Comparison of ENCODE assay signal across 12 mouse cellular contexts in the genomic region with DNA sequence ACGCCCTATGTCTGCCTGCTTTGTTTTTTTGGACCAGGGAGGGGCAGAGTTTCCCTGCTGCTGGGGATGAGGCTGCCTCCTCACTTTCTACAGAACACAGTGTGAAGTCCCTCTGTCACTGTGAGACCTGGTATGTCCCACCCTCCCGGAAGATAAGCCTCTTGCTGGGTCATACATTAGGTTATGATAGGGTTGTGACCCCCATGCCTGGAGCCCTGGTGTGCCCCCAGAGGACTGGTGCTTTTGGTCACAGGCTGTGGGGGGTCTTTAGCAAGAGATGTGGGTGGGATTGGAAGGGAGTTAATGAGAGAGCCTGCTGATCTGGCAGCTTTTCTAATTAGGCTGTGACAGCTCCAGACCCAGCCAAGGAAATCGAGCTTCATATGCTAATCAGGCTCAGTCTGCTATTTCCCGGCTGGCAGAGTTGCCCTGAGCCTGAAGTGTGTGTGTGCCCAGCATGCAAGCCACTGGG. TPM values are rescaled to one million over a fixed set of nuclear protein-coding genes. Genes with fewer than 3 reads are reported as not detected.
DNase-seq lines count a peak whose midpoint lies in the region; ATAC-seq and TF ChIP-seq lines count a peak whose summit lies in the region.
"Had no signal": no experiment of that assay in that cellular context is flagged by ENCODE, and none has a peak within 500 bp of the region (broad histone marks: within the 10 kb centered on the region; RNA-seq: fewer than 3 reads in every experiment).

No protein-coding gene starts in this region.

- peak; percentile 20; the same call in 1 of the 2 replicates for ATAC-seq in kidney, embryonic 14.5 days (ENCODE audit: low FRiP score, low TSS enrichment)
- ATAC-seq in hindbrain, embryonic 12.5 days (ENCODE audit: low FRiP score), result peak; percentile 87
- ATAC-seq in midbrain, postnatal 0 days (ENCODE audit: low FRiP score), result peak; percentile 80

- 10% methylated on average over 4 of the region's 4 CpGs for WGBS in kidney, embryonic 14.5 days
- 8% methylated on average over 4 of the region's 4 CpGs for WGBS in hindbrain, embryonic 12.5 days
- WGBS in midbrain, postnatal 0 days, result 7% methylated on average over 4 of the region's 4 CpGs

- peaks cover 5% of the 10 kb centered on the region; the same call in 1 of the 2 replicates for H3K9me3 ChIP-seq in kidney, embryonic 14.5 days (ENCODE audit: control insufficient read depth, low read length)
- no peaks in the 10 kb centered on the region; the same call in 1 of the 2 replicates for H3K9me3 ChIP-seq in hindbrain, embryonic 12.5 days (replicated peaks)
- no peaks in the 10 kb centered on the region for H3K9me3 ChIP-seq in midbrain, postnatal 0 days (ENCODE audit: low read length)
- H3K9me3 ChIP-seq: liver, embryonic 15.5 days had no signal

- H3K27ac ChIP-seq in kidney, embryonic 14.5 days (ENCODE audit: low read depth, low read length), result no peak overlapping the region
- H3K27ac ChIP-seq in hindbrain, embryonic 12.5 days, result peak overlapping the region; percentile 66
- H3K27ac ChIP-seq in midbrain, postnatal 0 days (ENCODE audit: low read depth, low read length), result peak overlapping the region; percentile 26; the same call in 1 of the 2 replicates
- H3K27ac ChIP-seq: embryonic facial prominence, embryonic 13.5 days; heart, adult 2 months; liver, embryonic 15.5 days had no signal

- no peak for DNase-seq in kidney, postnatal 25 days
- DNase-seq in cerebellum, adult 9-11 months, result peak; percentile 45
- peak; percentile 89 for DNase-seq in midbrain, postnatal 0 days (ENCODE audit: low spot score)
- no peak for DNase-seq in gastrocnemius, adult 8-10 months (ENCODE audit: low spot score in 2 of 2)
- no peak for DNase-seq in urinary bladder, postnatal 25 days (ENCODE audit: low spot score)
- no peak for DNase-seq in MN1 (ENCODE audit: low spot score)
- DNase-seq: heart, adult 2 months; kidney, postnatal 14 days had no signal

- peak; percentile 18; the same call in 1 of the 2 replicates for TF ChIP-seq CTCF in midbrain, postnatal 0 days (IDR thresholded peaks at IDR 0.05)

- H3K36me3 ChIP-seq in kidney, embryonic 14.5 days (ENCODE audit: control insufficient read depth, insufficient read depth, low read length), result no peaks in the 10 kb centered on the region
- H3K36me3 ChIP-seq in hindbrain, embryonic 12.5 days, result no peaks in the 10 kb centered on the region
- no peaks in the 10 kb centered on the region for H3K36me3 ChIP-seq in midbrain, postnatal 0 days (ENCODE audit: insufficient read depth, low read length)
- H3K36me3 ChIP-seq: embryonic facial prominence, embryonic 13.5 days; liver, embryonic 15.5 days had no signal

- H3K4me1 ChIP-seq in kidney, embryonic 14.5 days (ENCODE audit: control insufficient read depth, insufficient read depth, low read length), result peaks cover 6% of the 10 kb centered on the region; the same call in 1 of the 2 replicates
- peaks cover 19% of the 10 kb centered on the region for H3K4me1 ChIP-seq in hindbrain, embryonic 12.5 days
- H3K4me1 ChIP-seq in midbrain, postnatal 0 days (ENCODE audit: insufficient read depth, low read length), result no peaks in the 10 kb centered on the region
- H3K4me1 ChIP-seq: liver, embryonic 15.5 days had no signal

- no peak overlapping the region for H3K9ac ChIP-seq in kidney, embryonic 14.5 days (ENCODE audit: low read depth, low read length)
- H3K9ac ChIP-seq in hindbrain, embryonic 12.5 days, result no peak overlapping the region
- 0 out of 2 replicates have a peak overlapping the region, but pooled peaks have one; percentile 8 for H3K9ac ChIP-seq in midbrain, postnatal 0 days (replicated peaks; ENCODE audit: low read length, poor library complexity, severe bottlenecking)
- H3K9ac ChIP-seq: embryonic facial prominence, embryonic 13.5 days; liver, embryonic 15.5 days had no signal

- no peak overlapping the region for H3K4me3 ChIP-seq in kidney, embryonic 14.5 days (ENCODE audit: low read length)
- no peak overlapping the region for H3K4me3 ChIP-seq in hindbrain, embryonic 12.5 days
- H3K4me3 ChIP-seq in midbrain, postnatal 0 days (ENCODE audit: low read depth, low read length), result no peak overlapping the region
- H3K4me3 ChIP-seq: embryonic facial prominence, embryonic 13.5 days; heart, adult 2 months; liver, embryonic 15.5 days had no signal

- H3K4me2 ChIP-seq in kidney, embryonic 14.5 days (replicated peaks; ENCODE audit: low read depth, low read length), result no peak overlapping the region
- no peak overlapping the region for H3K4me2 ChIP-seq in hindbrain, embryonic 12.5 days (replicated peaks)
- no peak overlapping the region for H3K4me2 ChIP-seq in midbrain, postnatal 0 days (ENCODE audit: low read depth, low read length, poor library complexity, severe bottlenecking)
- H3K4me2 ChIP-seq: embryonic facial prominence, embryonic 13.5 days; liver, embryonic 15.5 days had no signal

- no peaks in the 10 kb centered on the region for H3K27me3 ChIP-seq in kidney, embryonic 14.5 days (ENCODE audit: control insufficient read depth, insufficient read depth, low read length)
- H3K27me3 ChIP-seq in hindbrain, embryonic 12.5 days, result no peaks in the 10 kb centered on the region
- no peaks in the 10 kb centered on the region for H3K27me3 ChIP-seq in midbrain, postnatal 0 days (ENCODE audit: insufficient read depth, low read length)
- H3K27me3 ChIP-seq: embryonic facial prominence, embryonic 13.5 days; liver, embryonic 15.5 days had no signal

RNA-seq across cellular contexts. Expression of a gene that starts 28.2 kb away (rescaled TPM):
- polyA plus RNA-seq in kidney, embryonic 14.5 days (2014; fragmentation: Nextera tagmentation; extraction: Ambion mirVana), result 11.3 and 12.9 TPM in 2 replicates
- 20.6 and 22.4 TPM in 2 replicates for polyA plus RNA-seq in hindbrain, embryonic 12.5 days (2016; fragmentation: Nextera tagmentation; extraction: Ambion mirVana)
- total RNA-seq in midbrain, postnatal 0 days (2014; rRNA removed), result 70.2 and 87.2 TPM in 2 replicates
- 23.6 and 25.6 TPM in 2 replicates for polyA plus RNA-seq in midbrain, postnatal 0 days (2015; fragmentation: Nextera tagmentation; extraction: Ambion mirVana)
- 1 to 10 TPM; 1.3 to 1.9 (median 1.7) TPM for total RNA-seq in gastrocnemius, adult 8-10 months (2022)

Comparison
In these comparisons a context has a peak if more than half of its experiments do, and no peak if none do; other contexts are left out.
1. ATAC-seq: peak in every context shown above with its lines; median percentile 87 in hindbrain, embryonic 12.5 days; 80 in midbrain, postnatal 0 days; 20 in kidney, embryonic 14.5 days.
2. DNase-seq: peak in cerebellum, adult 9-11 months (single experiment) and midbrain, postnatal 0 days (single experiment); none in kidney, postnatal 25 days (0 of 2), gastrocnemius, adult 8-10 months (0 of 2), urinary bladder, postnatal 25 days (single experiment) and MN1 (single experiment).